Mouse (Mus musculus): Measurements from ENCODE around the gene Trak1. TPM values are rescaled to one million over a fixed set of nuclear protein-coding genes. Genes with fewer than 3 reads are reported as not detected.
A peak's percentile ranks its signal among the peaks of the same experiment; 100 is the strongest.

The Trak1 gene
- total RNA-seq, 2 experiments from 2014 or later, result 323 to 335 TPM

DNA sequence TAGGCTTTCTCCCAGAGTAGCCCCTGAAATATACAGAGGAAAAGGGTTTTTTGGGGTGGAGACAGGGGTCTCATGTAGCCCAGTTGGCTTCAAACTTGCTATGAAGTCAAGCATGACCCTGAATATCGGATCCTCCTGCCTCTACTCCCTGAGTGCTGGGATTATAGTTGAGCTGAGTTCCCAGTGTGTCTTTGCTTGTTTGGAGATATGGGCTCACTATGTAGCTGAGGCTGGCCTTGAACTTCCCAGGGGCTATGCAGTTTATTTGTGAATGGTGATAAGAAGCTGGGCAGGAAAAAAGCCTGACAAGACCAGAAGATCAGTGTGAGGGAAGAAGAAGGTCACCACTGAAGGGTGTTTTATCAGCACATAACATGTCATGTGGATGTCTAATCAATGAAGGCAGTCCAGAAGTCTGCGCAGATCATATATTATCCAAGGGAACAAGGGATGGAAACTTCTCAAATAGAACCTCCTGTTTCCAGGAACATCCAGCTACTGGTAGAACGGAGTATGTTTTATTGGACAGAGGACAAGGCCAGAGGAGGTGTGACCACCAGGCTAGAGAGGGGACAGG is 10.9 kb upstream of the Trak1 start:
- intact Hi-C loops (cut with DNase I), result no loop called here
- DNase-seq, result no peak

GRCm38 (mm10) chr9:121291275-121291674 is 6.0 kb upstream of the Trak1 start:
- DNase-seq, result no peak
- intact Hi-C loops (cut with DNase I), result no loop called here

DNA sequence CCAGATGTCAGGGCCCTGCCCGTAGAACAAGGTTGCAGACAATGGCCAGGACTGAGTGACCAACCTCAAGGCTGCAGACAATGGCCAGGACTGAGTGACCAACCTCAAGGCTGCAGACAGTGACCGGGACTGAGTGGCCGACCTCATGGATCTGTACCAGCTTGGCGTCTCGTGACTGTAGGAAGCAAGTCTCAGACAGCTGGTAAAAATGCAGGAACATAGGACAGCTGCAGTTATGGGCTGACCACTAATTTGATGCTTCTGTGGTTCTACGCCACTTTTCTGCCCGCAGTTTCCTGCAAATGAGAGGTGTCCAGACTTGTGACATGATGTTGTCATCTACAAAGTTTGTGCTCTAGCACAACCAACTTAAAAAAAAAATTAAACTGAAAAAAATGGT is 4.1 kb upstream of the Trak1 start:
- DNase-seq, result no peak
- intact Hi-C loops (cut with DNase I), result no loop called here

DNA sequence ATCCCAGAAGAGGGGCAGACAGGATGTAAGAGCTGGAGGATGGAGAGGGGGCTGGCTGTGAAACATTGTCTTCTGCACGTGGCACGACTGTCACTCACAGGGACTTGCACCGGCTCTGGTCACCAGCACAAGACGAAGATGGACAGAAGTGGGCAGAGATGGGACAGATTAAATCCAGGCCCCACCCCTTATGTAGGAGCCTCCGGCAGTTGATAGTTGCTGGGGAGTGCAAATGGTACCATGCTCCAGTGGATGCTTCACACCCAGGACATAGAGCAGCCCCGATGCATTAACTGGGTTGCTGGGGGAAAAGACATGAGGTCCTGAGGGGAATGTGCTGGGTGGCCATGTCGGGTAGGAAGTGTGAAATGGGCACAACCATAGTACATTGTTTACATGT is 2.1 kb upstream of the Trak1 start:
- intact Hi-C loops (cut with DNase I), result loop anchor here (5.0 kb wide), 1 partner anchor 77 kb away; no protein-coding TSS in a partner anchor
- DNase-seq, result no peak

DNA sequence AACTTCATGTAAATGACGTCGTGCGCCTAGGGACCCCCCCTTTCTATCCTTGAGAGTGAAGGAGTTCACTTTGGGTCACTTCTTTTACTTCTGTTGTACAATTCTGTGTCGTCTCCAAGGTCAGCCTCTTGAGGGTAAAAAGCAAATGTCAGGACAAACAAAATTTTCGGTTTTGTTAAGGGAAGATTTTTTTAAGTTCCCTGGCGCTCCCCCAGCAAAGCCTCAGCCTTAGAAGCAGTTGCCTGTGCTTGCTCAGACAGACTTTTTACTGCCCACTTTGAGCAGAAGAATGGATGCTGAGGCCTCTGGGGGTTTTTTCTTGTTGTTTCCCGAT is 730 bp downstream of the Trak1 start:
- no peak for DNase-seq
- intact Hi-C loops (cut with DNase I), result loop anchor here (1.0 to 5.0 kb wide), 3 partner anchors 16 to 74 kb away; no protein-coding TSS in a partner anchor

DNA sequence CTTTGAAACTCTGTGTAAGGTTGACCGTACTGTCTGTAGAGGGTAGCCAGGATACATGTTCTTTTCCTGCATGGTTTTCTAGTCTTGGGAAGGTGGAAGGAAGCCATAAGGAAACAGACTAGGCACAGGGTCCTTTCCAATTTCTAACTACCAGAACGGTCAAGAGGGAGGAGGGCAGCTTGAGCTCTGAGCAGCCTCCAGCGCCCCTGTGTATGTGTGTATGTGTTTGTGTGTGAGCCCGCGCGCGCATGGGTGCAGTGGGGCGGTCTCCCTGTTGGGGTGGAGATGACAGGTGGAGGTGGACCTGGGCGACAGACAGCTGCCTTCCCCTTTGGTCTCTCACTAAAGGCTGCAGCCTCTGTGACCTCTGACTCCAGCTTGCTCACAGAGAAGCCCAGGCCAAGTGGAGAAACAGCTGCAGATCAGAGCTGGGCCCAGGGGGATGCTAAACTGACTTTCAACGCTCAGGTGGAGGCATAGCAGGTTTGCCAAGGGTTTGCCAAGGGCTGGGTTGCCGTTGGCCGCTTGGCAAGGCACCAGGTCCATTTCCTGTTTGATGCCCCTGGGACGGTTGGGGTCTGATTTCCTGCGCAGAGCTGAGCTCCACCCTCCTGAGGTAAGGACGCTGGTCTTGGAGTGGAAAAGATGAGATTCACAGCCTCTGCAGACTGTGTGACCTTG is 1.2 kb downstream of the Trak1 start:
- peak; percentile 67 to 74 for DNase-seq
- intact Hi-C loops (cut with DNase I), result loop anchor here (1.0 to 5.0 kb wide), 3 partner anchors 16 to 74 kb away; no protein-coding TSS in a partner anchor

DNA sequence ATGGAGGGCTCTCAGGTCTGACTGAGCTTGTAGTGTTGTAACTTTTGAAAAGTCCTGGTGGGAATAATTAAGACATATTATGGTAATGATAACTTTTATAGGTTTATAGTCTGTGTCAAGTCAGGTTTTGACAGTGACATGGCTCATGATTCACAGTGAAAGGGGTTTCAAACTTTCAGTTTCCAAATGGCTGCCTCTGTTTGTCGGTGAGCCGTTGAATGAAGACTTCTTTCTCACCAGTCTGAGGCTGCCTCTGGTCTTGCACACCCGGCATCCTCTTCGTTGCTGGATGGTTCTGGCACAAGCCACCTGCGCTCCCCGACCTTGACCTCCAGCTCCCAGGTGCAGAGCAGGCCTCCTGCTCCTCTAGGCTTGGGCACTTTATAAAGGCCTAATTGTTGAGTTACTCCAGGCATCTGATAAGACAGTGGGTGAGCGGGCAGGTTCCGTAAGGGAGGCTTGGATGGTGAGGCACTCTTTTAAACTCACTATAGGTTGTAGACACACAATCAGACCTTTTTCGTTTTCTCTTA is 2.0 kb downstream of the Trak1 start:
- intact Hi-C loops (cut with DNase I), result loop anchor here (2.0 to 5.0 kb wide), 2 partner anchors 56 to 73 kb away; no protein-coding TSS in a partner anchor
- no peak for DNase-seq

GRCm38 (mm10) chr9:121299976-121300570 is 2.8 kb downstream of the Trak1 start:
- intact Hi-C loops (cut with DNase I), result loop anchor here (2.0 to 5.0 kb wide), 2 partner anchors 55 to 72 kb away; no protein-coding TSS in a partner anchor
- DNase-seq, result no peak

DNA sequence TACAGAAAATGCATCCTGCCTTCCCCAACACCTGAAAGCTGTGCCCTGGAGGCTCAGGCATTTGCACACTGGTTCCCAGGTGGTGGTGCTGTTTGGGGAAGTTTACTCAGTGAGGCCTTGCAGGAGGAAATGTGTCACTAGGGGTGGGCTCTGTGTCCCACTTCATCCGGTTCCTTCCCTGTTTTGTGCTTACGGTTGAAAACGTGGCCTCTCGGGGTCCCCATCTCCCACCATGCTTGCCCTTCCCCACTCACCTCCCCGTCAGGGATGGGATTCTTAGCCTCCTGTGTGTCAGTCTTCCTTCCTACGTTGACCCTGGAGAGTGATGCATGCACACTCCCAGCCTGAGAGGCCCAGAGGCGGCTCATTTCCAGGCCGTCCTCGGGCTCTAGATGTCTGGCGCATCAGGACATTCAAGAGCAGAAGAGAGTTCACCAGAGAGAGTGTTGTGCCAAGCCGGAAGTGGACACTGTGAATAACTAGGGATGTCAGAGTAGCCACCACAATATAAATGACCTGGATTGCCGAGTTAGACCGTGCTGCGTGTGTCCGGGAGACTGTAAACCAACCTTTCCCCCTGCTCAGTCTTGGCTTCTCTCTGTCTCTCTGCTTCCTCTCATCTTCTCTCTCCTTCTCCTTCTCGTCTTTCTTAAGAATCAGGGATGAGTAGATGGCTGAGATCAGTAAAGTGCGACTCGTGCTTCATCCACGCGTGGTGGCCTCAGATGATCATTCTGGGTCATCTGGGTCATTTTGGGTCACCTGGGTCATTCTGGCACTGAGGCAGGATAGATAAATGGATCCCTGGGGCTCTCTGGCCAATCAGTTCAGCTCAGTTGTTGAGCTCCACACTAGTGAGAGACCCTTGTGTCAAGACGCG is 4.0 kb downstream of the Trak1 start:
- peak in 1 of 2 experiments; percentile 58 for DNase-seq
- intact Hi-C loops (cut with DNase I), result no loop called here

DNA sequence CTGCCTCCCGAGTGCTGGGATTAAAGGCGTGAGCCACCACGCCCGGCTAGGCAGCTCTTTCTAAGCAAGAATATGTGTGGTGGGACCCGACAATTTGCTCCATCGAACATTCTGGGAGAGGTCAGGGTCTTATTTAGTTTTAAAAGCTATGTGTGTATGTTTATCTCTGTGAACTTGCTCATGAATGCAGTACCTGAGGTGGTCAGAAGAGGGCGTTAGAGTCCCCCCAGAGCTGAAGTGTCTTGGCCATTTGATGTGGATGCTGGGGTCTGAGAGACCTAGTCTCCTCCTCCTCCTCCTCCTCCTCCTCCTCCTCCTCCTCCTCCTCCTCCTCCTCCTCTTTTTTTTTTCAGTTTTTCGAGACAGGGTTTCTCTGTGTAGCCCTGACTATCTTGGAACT is 5.2 kb downstream of the Trak1 start:
- no peak for DNase-seq
- intact Hi-C loops (cut with DNase I), result no loop called here

- intact Hi-C loops (cut with DNase I), result no loop called here
- DNase-seq, result no peak
These were observed 5.8 kb downstream of the Trak1 start for GRCm38 (mm10) chr9:121303086-121303485.

GRCm38 (mm10) chr9:121303748-121304147 is 6.4 kb downstream of the Trak1 start:
- intact Hi-C loops (cut with DNase I), result no loop called here
- no peak for DNase-seq

- intact Hi-C loops (cut with DNase I), result no loop called here
- DNase-seq, result no peak
These were observed 7.2 kb downstream of the Trak1 start for GRCm38 (mm10) chr9:121304520-121304919.

- no peak for DNase-seq
- intact Hi-C loops (cut with DNase I), result no loop called here
These were observed 8.2 kb downstream of the Trak1 start for GRCm38 (mm10) chr9:121305456-121305855.

DNA sequence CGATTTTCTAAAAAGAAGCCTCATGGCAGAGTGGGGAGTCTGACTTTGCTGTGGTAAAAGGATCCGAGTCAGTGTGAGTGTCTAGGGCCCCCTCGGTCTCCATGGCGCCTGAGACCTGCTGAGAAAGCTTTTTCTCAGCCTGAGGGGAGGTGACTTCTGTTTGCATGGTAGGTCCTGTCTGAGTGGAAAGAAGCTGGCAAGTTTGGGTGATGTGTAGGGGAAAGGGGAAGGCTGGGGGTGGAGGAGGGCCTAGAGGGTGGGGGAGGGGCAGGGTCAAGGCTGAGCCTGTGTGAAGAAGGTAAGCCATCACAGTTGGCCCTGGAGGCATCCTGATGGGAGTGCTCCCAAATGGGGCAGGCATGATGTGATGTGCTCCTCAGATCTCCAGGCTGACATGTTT is 12.0 kb downstream of the Trak1 start:
- intact Hi-C loops (cut with DNase I), result no loop called here
- DNase-seq, result no peak

DNA sequence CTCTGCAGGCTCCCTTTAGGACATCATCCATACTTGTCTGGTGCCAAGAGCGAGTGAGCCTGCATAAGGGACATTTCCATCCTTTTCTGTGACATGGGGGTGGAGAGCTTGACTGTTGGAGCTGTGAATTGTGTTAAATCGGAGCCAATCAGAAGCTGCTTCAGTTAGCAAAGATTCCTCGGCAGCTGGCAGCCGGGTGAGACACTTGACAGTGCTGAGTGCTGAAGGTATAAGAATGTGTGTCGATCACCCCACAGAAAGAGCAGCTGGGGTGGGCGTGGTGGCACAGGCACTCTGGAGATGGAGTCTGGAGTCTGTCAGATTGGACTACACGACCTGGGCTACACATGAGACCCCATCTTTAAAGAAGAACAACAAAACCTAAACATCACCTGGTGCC is 13.2 kb downstream of the Trak1 start:
- intact Hi-C loops (cut with DNase I), result no loop called here
- no peak for DNase-seq

DNA sequence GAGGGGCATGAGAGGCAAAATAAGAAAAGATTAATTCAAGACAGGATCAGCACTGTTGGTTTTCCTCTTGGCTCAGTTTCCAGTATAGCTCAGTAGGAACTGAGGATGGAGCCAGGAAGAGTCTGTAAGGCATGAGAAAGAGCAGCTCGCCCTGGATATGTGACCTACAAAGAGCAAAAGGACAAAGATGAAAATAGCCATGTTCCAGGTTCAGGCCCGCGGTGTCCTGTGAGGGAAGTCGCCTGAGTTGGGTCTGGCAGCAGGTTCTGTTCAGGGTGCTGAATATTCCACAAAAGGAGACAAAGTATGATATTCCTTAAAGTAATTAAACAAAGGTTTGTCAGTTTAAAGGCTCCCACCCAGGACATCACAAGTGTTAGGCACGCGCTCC is 14.5 kb downstream of the Trak1 start:
- DNase-seq, result no peak
- intact Hi-C loops (cut with DNase I), result no loop called here

DNA sequence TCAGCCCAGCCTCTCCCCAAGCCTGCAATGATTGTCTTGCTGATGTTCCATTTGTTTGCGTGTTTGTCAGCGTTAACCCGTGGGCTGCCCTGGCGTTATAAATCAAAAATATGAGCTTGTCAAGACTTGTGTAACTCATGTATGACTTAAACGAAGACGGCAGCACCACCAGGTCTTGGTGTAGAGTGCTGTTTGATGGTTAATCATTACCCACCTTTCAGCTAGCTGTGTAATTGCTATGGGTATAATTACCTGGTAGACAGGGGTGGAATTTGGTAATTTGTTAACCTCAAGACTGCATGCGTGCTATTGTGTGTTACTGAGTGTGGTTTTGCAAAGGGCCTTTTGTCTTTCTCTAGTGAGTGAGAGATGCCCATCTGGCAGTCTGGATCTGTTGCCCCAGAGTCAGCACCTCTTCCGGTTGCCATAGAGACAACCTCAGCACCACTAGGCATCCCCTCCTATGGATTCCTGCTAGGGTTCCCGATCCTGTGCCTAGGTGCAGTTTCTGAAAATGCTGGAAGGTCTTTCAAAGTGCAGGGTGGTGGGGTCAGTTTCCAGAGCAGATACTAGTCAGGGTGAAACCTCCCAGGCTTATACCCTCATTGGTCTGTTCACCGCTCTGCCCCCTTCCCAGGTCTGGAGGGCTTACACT is 15.1 kb downstream of the Trak1 start:
- no peak for DNase-seq
- intact Hi-C loops (cut with DNase I), result no loop called here

GRCm38 (mm10) chr9:121313656-121314374 is 16.5 kb downstream of the Trak1 start:
- peak; percentile 92 to 94 for DNase-seq
- intact Hi-C loops (cut with DNase I), result loop anchor here (1.0 kb wide), 1 partner anchor 16 kb away; no protein-coding TSS in a partner anchor
